Mouse (Mus musculus) forebrain, embryonic 11.5 days (tissue): ENCODE results near the gene Slc17a2. TPM values are rescaled to one million over a fixed set of nuclear protein-coding genes. Genes with fewer than 3 reads are reported as not detected.
"Not testable (repeated sequence)": the region's sequence is repeated elsewhere in the genome, so short reads cannot be mapped to it uniquely, and the experiment has no call there.

Experiments
- ATAC-seq: fragments of 200-750 bp; cut with Nextera tagmentation; replicated peaks from 2 replicates; pipeline ENCODE4 v1.8.0; 2017; ENCODE audit warnings: moderate TSS enrichment; ENCODE audit not compliant: low FRiP score
- DNase-seq: peaks from one replicate; pipeline ENCODE4 v3.0.0-alpha.2; 2017; ENCODE audit warnings: low spot score
- H3K27ac ChIP-seq: fragments of 300-500 bp; sonication (generic); 2 replicates; pipeline ENCODE4 v1.5.1; 2014; ENCODE audit warnings: low read depth, low read length
- H3K27me3 ChIP-seq: fragments of 300-500 bp; sonication (generic); 2 replicates; pipeline ENCODE4 v1.6.1; 2014; ENCODE audit warnings: mild to moderate bottlenecking, low read length, mixed read lengths; ENCODE audit not compliant: control insufficient read depth, insufficient read depth
- H3K36me3 ChIP-seq: fragments of 300-500 bp; sonication (generic); 2 replicates; pipeline ENCODE4 v1.6.1; 2014; ENCODE audit warnings: mild to moderate bottlenecking, low read length, moderate library complexity, mixed read lengths; ENCODE audit not compliant: control insufficient read depth, insufficient read depth
- H3K4me1 ChIP-seq: fragments of 300-500 bp; sonication (generic); replicated peaks from 2 replicates; pipeline ENCODE4 v1.6.1; 2014; ENCODE audit warnings: low read length, mixed read lengths; ENCODE audit not compliant: control insufficient read depth, insufficient read depth
- H3K4me2 ChIP-seq: fragments of 300-500 bp; sonication (generic); 2 replicates; pipeline ENCODE4 v1.6.1; 2014; ENCODE audit warnings: low read depth, mild to moderate bottlenecking, low read length, moderate library complexity, mixed read lengths; ENCODE audit not compliant: severe bottlenecking
- H3K4me3 ChIP-seq: fragments of 300-500 bp; sonication (generic); 2 replicates; pipeline ENCODE4 v1.5.1; 2014; ENCODE audit warnings: low read depth, low read length
- H3K9ac ChIP-seq: fragments of 300-500 bp; sonication (generic); 2 replicates; pipeline ENCODE4 v1.6.1; 2014; ENCODE audit warnings: low read length
- H3K9me3 ChIP-seq: fragments of 300-500 bp; sonication (generic); 2 replicates; pipeline ENCODE4 v1.6.1; 2016; ENCODE audit warnings: low read length, mixed read lengths; ENCODE audit not compliant: control insufficient read depth
- WGBS: fragments of 180-500 bp; shearing (Covaris S2); extraction: QIAGEN DNeasy Blood & Tissue Kit; methylation state at CpG from one replicate; pipeline ENCODE4 v1.1.7; 2014; 5-methylcytosine and 5-hydroxymethylcytosine counted together
- polyA plus RNA-seq: library from polyadenylated mRNA; unstranded; fragments of >200 nt; fragmentation: Nextera tagmentation; extraction: Ambion mirVana; gene quantifications from 2 replicates; pipeline ENCODE4 v1.2.1, GENCODE M21; 2014

The Slc17a2 gene
- polyA plus RNA-seq, 1 experiment from 2014 or later: not detected

DNA sequence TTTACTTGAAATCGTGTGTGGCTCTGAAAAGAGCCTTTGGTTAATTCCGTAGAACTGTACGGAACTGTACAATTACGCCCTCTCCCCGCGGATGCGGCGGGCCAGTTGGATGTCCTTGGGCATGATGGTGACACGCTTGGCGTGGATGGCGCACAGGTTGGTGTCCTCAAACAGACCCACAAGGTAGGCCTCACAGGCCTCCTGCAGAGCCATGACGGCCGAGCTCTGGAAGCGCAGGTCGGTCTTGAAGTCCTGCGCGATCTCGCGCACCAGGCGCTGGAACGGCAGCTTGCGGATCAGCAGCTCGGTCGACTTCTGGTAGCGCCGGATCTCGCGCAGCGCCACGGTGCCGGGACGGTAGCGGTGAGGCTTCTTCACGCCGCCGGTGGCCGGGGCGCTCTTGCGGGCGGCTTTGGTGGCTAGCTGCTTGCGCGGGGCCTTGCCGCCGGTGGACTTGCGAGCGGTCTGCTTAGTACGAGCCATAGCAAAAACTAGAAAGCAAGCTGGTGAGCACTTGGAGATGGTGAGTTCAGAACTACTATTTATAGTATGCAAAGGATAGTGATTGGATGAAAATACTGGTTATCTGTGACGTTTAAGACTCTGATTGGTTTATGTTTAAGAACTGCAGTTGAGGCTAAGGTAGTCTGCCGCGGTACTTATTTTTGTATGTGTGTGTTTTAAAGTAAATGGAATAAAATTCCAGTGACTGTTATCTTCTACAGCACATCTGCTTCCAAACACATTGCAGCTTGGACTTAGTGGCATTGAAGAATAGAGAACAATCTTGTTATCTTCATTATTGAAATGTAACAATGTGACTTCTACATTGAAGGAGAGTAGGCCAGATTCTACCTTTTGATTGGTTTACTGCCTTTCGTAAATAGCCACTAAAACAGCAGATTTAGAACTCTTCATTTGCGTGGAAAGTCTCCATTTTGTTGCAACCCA, 44.6 kb upstream of the Slc17a2 start, which contains the start of gene Hist1h3a:
Hist1h3a (minus strand) TSS at position 516 of the 951 bp plus-strand sequence.
- Histone ChIP-seq H3K4me2 (peak within 1 kb of the TSS; percentile 74), H3K4me3 (peak within 1 kb of the TSS; percentile 55), H3K27ac (peak within 1 kb of the TSS; percentile 95), H3K9ac (peak within 1 kb of the TSS; percentile 77)
- H3K27me3 ChIP-seq, H3K4me1 ChIP-seq, H3K9me3 ChIP-seq, H3K36me3 ChIP-seq: not testable (repeated sequence)
- peak; percentile 79 for DNase-seq
- WGBS: 1% methylated on average over 25 of the region's 52 CpGs
- ATAC-seq: peak; percentile 62

- peak overlapping the region; percentile 55 for H3K4me3 ChIP-seq
- peak overlapping the region; percentile 74 for H3K4me2 ChIP-seq
- no peaks in the 10 kb centered on the region for H3K27me3 ChIP-seq
- peak overlapping the region; percentile 44 for H3K9ac ChIP-seq
- peaks cover 4% of the 10 kb centered on the region; the same call in 1 of the 2 replicates for H3K4me1 ChIP-seq
- ATAC-seq (no peak), DNase-seq (no peak)
- H3K9me3 ChIP-seq: no peaks in the 10 kb centered on the region
- H3K36me3 ChIP-seq: no peaks in the 10 kb centered on the region
- WGBS: under 1% methylated on average over 10 of the region's 10 CpGs
- H3K27ac ChIP-seq: peak overlapping the region; percentile 94
Observed at GRCm38 (mm10) chr13:23763242-23763585, 43.6 kb upstream of the Slc17a2 start.

GRCm38 (mm10) chr13:23763586-23764323, 43.0 kb upstream of the Slc17a2 start, which contains the start of gene Hist1h1a:
TSS of gene Hist1h1a (plus strand) at chr13:23763666.
- Histone ChIP-seq H3K4me2 (peak within 1 kb of the TSS; percentile 74), H3K4me1 (peaks cover 4% of the 10 kb centered on the region; the same call in 1 of the 2 replicates), H3K9me3 (no peaks in the 10 kb centered on the region), H3K4me3 (peak within 1 kb of the TSS; percentile 55), H3K9ac (peak within 1 kb of the TSS; percentile 86), H3K27ac (peak within 1 kb of the TSS; percentile 94), H3K36me3 (no peaks in the 10 kb centered on the region), H3K27me3 (no peaks in the 10 kb centered on the region)
- ATAC-seq (peak; percentile 77), DNase-seq (peak; percentile 95)
- WGBS: 3% methylated on average over 34 of the region's 34 CpGs

- H3K36me3 ChIP-seq: no peaks in the 10 kb centered on the region
- H3K4me1 ChIP-seq: peaks cover 4% of the 10 kb centered on the region; the same call in 1 of the 2 replicates
- H3K4me2 ChIP-seq: peak overlapping the region; percentile 74
- no peaks in the 10 kb centered on the region for H3K27me3 ChIP-seq
- peak overlapping the region; percentile 55 for H3K4me3 ChIP-seq
- 32% methylated on average over 12 of the region's 12 CpGs for whole genome bisulfite sequencing
- DNase-seq (no peak), ATAC-seq (no peak)
- H3K9me3 ChIP-seq: no peaks in the 10 kb centered on the region
- H3K27ac ChIP-seq: peak overlapping the region; percentile 94
- H3K9ac ChIP-seq: peak overlapping the region; percentile 86
Observed at GRCm38 (mm10) chr13:23764324-23765171, 42.2 kb upstream of the Slc17a2 start.

DNA sequence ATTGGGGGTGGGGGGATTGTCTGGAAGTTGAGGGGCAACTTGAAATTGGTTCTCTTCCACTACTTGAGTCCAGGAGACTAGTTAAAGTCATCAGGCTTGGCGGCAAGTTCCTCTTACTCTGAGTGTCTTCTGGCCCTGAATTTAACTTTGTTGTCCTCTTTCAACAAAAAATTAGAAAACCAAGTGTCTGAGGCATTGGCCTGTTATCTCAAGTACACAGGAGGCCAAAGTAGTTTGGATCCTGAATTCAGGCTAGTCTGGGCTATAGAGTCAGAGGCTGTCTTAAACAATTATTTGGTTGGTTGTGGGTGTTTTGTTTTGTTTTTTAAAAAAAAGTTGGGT, 41.6 kb upstream of the Slc17a2 start:
- H3K9me3 ChIP-seq: no peaks in the 10 kb centered on the region
- no peak overlapping the region for H3K4me3 ChIP-seq
- no peak for ATAC-seq
- no peaks in the 10 kb centered on the region for H3K27me3 ChIP-seq
- H3K27ac ChIP-seq: no peak overlapping the region
- no peak overlapping the region for H3K4me2 ChIP-seq
- no peak for DNase-seq
- H3K36me3 ChIP-seq: no peaks in the 10 kb centered on the region
- H3K9ac ChIP-seq: no peak overlapping the region
- peaks cover 4% of the 10 kb centered on the region; the same call in 1 of the 2 replicates for H3K4me1 ChIP-seq
- WGBS: 74% methylated on average over 1 of the region's 1 CpGs

- H3K27me3 ChIP-seq: no peaks in the 10 kb centered on the region
- H3K4me1 ChIP-seq: peaks cover 4% of the 10 kb centered on the region; the same call in 1 of the 2 replicates
- no peak overlapping the region for H3K27ac ChIP-seq
- no peak for ATAC-seq
- H3K4me3 ChIP-seq: no peak overlapping the region
- H3K4me2 ChIP-seq: no peak overlapping the region
- H3K36me3 ChIP-seq: no peaks in the 10 kb centered on the region
- no peak for DNase-seq
- H3K9ac ChIP-seq: no peak overlapping the region
- H3K9me3 ChIP-seq: no peaks in the 10 kb centered on the region
Observed at GRCm38 (mm10) chr13:23766772-23767171, 40.0 kb upstream of the Slc17a2 start.

DNA sequence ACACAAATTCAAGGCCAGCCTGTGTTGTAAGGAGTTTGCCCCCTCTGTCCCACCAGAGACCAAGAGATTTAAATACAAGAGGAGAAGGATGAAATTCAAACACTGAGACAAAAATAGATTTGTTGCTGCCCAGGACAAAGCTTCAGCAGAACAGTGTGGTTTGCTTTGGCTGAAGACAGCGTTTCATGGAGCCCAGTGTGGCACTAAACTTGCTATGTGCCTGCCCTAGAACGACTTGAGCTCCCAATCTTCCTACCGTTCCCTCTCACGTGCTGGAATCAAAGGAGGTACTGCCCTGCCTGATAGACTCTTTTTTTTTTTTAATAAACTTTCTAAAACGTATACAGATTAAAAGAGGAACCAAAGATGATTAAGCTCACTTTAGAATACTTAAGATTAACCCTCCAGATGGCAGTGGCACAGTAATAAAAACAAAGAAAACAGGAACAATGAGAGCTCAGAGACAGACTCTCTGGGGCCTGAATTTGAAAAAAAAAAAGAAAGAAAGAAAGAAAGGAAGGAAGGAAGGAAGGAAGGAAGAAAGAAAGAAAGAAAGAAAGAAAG, 37.9 kb upstream of the Slc17a2 start:
- WGBS: 41% methylated on average over 5 of the region's 5 CpGs
- Histone ChIP-seq H3K27me3 (no peaks in the 10 kb centered on the region), H3K9me3 (no peaks in the 10 kb centered on the region), H3K27ac (no peak overlapping the region), H3K9ac (no peak overlapping the region), H3K4me2 (no peak overlapping the region), H3K36me3 (no peaks in the 10 kb centered on the region), H3K4me1 (0 out of 2 replicates have a peak, but pooled peaks cover 2% of the 10 kb centered on the region), H3K4me3 (no peak overlapping the region)
- no peak for ATAC-seq
- no peak for DNase-seq

- 82% methylated on average over 2 of the region's 2 CpGs for WGBS
- not testable (repeated sequence) for H3K9ac ChIP-seq, DNase-seq, H3K9me3 ChIP-seq, H3K4me1 ChIP-seq, H3K4me3 ChIP-seq, H3K27me3 ChIP-seq, H3K4me2 ChIP-seq, H3K27ac ChIP-seq, H3K36me3 ChIP-seq, ATAC-seq
Observed at GRCm38 (mm10) chr13:23769613-23770012, 37.2 kb upstream of the Slc17a2 start, which contains the start of gene Trim38. TSS of gene Trim38 (plus strand) at chr13:23769913.
